Mouse (Mus musculus) cerebellum, adult 2 months (tissue): ENCODE data around the gene Fam204a.

Experiments
- CTCF ChIP-seq: fragments of 200-500 bp; IDR thresholded peaks from 2 replicates; pipeline ENCODE4 v1.5.1; 2011; ENCODE audit warnings: low read depth, mild to moderate bottlenecking, control low read depth, low read length, moderate library complexity, borderline replicate concordance; ENCODE audit not compliant: insufficient read depth
- POLR2A ChIP-seq: fragments of 200-500 bp; IDR thresholded peaks from 2 replicates; pipeline ENCODE4 v1.6.1; 2011; ENCODE audit warnings: low read length, control low read depth, borderline replicate concordance; ENCODE audit not compliant: insufficient read depth

DNA sequence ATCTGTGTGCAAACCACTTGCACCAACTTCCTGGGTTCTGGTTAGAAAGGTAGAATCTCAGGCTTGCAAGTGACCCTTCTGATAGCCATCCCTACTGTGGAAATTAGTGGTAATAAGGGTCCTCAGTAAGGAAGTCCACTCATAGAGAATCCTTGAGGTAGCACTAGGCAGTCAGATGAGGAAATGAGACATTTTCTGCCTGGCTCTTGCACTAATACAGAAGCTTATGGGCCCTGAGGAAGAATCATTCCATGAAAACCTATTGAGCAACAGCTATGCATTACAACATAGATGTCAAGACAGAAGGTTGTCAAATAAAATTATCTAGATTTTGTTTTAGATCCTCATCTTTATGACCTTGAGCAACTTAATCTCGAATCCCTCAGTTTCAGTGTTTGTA, 39.3 kb upstream of the Fam204a start:
- no peak for TF ChIP-seq POLR2A
- no peak for TF ChIP-seq CTCF
